Mouse (Mus musculus) lung, embryonic 15.5 days (tissue): ENCODE data around the gene Cpne5. TPM values are rescaled to one million over a fixed set of nuclear protein-coding genes. Genes with fewer than 3 reads are reported as not detected.

ENCODE experiments used
- ATAC-seq: fragments of 200-750 bp; cut with Nextera tagmentation; 2 replicates; pipeline ENCODE4 v1.8.0; 2017; ENCODE audit warnings: moderate number of reproducible peaks, borderline replicate concordance; ENCODE audit not compliant: low FRiP score, low TSS enrichment; ENCODE audit errors: extremely low read depth
- H3K27ac ChIP-seq: fragments of 300-500 bp; sonication (generic); 2 replicates; pipeline ENCODE4 v1.5.1; 2015; ENCODE audit warnings: moderate library complexity, mild to moderate bottlenecking, inconsistent platforms
- H3K27me3 ChIP-seq: fragments of 300-500 bp; sonication (generic); 2 replicates; pipeline ENCODE4 v1.6.1; 2015; ENCODE audit warnings: inconsistent platforms
- H3K36me3 ChIP-seq: fragments of 300-500 bp; sonication (generic); 2 replicates; pipeline ENCODE4 v1.6.1; 2015; ENCODE audit warnings: inconsistent platforms
- H3K4me1 ChIP-seq: fragments of 300-500 bp; sonication (generic); 2 replicates; pipeline ENCODE4 v1.6.1; 2015; ENCODE audit warnings: inconsistent platforms
- H3K4me2 ChIP-seq: fragments of 300-500 bp; sonication (generic); 2 replicates; pipeline ENCODE4 v1.6.1; 2015; ENCODE audit warnings: inconsistent platforms, mild to moderate bottlenecking, moderate library complexity
- H3K4me3 ChIP-seq: fragments of 300-500 bp; sonication (generic); 2 replicates; pipeline ENCODE4 v1.5.1; 2015; ENCODE audit warnings: mild to moderate bottlenecking, inconsistent platforms
- H3K9ac ChIP-seq: fragments of 300-500 bp; sonication (generic); 2 replicates; pipeline ENCODE4 v1.6.1; 2015; ENCODE audit warnings: inconsistent platforms
- H3K9me3 ChIP-seq: fragments of 300-500 bp; sonication (generic); 2 replicates; pipeline ENCODE4 v1.6.1; 2016; ENCODE audit warnings: inconsistent platforms
- WGBS: fragments of 180-500 bp; shearing (Covaris S2); methylation state at CpG from one replicate; pipeline ENCODE4 v1.1.7; 2015; 5-methylcytosine and 5-hydroxymethylcytosine counted together
- polyA plus RNA-seq: library from polyadenylated mRNA; unstranded; fragments of >200 nt; fragmentation: Nextera tagmentation; extraction: Ambion mirVana; gene quantifications from 2 replicates; pipeline ENCODE4 v1.2.1, GENCODE M21; 2015

Gene Cpne5
- polyA plus RNA-seq, 1 experiment from 2014 or later: 5.1 TPM

DNA sequence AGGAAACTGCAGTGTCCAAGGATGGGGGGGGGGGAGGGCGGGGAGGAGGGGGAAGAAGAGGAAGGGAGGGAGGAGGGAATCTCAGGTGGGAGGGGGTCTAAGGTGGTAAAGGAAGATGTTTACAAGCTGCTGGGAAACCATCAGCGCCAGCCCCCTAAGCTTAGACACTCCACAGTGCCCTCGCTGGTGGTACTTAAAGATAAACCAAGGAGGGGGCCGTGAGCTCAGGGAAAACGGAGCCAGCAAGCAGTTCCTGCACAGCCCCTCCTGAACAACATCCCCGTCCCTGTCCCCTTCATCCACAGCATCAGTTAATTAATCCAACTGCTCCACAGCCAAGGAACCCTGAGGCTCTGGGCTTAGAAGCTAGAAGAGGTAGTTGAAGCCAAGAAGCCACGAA, 38.1 kb downstream of the Cpne5 start:
- H3K4me3 ChIP-seq: no peak overlapping the region
- peaks cover 11% of the 10 kb centered on the region; the same call in 1 of the 2 replicates for H3K4me1 ChIP-seq
- H3K9me3 ChIP-seq: no peaks in the 10 kb centered on the region
- no peaks in the 10 kb centered on the region for H3K36me3 ChIP-seq
- no peak overlapping the region for H3K27ac ChIP-seq
- no peak overlapping the region for H3K4me2 ChIP-seq
- no peak overlapping the region for H3K9ac ChIP-seq
- WGBS: 25% methylated on average over 6 of the region's 7 CpGs
- ATAC-seq: no peak
- no peaks in the 10 kb centered on the region for H3K27me3 ChIP-seq

DNA sequence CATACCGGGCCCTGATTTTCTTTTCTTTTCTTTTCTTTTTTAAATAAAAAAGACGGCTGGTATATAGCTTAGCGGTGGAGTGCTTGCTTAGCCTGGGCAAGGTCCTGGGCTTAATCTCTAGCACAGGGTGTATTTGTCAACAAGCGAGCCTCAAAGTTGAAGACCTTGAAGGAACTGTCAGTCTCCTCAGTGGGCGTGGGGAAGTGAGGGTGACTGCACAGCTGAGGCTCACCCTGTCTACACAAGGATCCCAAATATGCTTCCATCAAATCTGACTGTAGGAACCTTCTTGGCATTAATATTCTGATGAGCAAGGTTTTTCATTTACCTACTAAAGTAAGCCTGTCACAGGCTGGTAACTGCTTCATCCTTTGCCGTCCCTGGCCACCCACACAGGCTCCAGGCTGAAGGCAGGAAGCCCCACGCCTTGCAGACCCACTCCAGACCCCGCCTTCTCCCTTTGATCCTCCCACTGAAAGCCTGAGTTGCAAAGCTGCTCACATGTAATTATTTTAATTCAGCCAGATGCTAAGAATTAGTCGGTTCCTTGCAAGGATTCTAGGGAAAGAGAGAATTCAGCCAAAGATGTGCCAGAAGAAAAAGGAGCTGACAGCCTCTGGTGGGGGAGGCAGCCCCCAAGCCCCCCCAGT, 38.7 kb downstream of the Cpne5 start:
- Histone ChIP-seq H3K27ac (no peak overlapping the region), H3K36me3 (no peaks in the 10 kb centered on the region)
- no peak for ATAC-seq

GRCm38 (mm10) chr17:29195579-29195978, 42.4 kb downstream of the Cpne5 start:
- Histone ChIP-seq H3K9ac (no peak overlapping the region), H3K27me3 (no peaks in the 10 kb centered on the region), H3K4me3 (no peak overlapping the region), H3K4me1 (peaks cover 11% of the 10 kb centered on the region; the same call in 1 of the 2 replicates), H3K9me3 (no peaks in the 10 kb centered on the region), H3K27ac (no peak overlapping the region), H3K4me2 (no peak overlapping the region), H3K36me3 (no peaks in the 10 kb centered on the region)
- ATAC-seq: no peak
- WGBS: 45% methylated on average over 4 of the region's 4 CpGs

More for the DNA sequence above, 38.7 kb downstream of the Cpne5 start:
- Histone ChIP-seq H3K27me3 (no peaks in the 10 kb centered on the region), H3K9me3 (no peaks in the 10 kb centered on the region), H3K4me2 (no peak overlapping the region), H3K9ac (no peak overlapping the region), H3K4me3 (no peak overlapping the region), H3K4me1 (peaks cover 11% of the 10 kb centered on the region; the same call in 1 of the 2 replicates)
- 15% methylated on average over 9 of the region's 9 CpGs for WGBS

GRCm38 (mm10) chr17:29188989-29189388, 49.0 kb downstream of the Cpne5 start:
- H3K36me3 ChIP-seq: no peaks in the 10 kb centered on the region
- ATAC-seq: no peak
- H3K4me1 ChIP-seq: peaks cover 33% of the 10 kb centered on the region
- no peak overlapping the region for H3K9ac ChIP-seq
- H3K4me3 ChIP-seq: no peak overlapping the region
- 0 out of 2 replicates have a peak, but pooled peaks cover 6% of the 10 kb centered on the region for H3K27me3 ChIP-seq
- H3K27ac ChIP-seq: no peak overlapping the region
- H3K9me3 ChIP-seq: no peaks in the 10 kb centered on the region
- peak overlapping the region; percentile 33 for H3K4me2 ChIP-seq
- 11% methylated on average over 11 of the region's 12 CpGs for WGBS

DNA sequence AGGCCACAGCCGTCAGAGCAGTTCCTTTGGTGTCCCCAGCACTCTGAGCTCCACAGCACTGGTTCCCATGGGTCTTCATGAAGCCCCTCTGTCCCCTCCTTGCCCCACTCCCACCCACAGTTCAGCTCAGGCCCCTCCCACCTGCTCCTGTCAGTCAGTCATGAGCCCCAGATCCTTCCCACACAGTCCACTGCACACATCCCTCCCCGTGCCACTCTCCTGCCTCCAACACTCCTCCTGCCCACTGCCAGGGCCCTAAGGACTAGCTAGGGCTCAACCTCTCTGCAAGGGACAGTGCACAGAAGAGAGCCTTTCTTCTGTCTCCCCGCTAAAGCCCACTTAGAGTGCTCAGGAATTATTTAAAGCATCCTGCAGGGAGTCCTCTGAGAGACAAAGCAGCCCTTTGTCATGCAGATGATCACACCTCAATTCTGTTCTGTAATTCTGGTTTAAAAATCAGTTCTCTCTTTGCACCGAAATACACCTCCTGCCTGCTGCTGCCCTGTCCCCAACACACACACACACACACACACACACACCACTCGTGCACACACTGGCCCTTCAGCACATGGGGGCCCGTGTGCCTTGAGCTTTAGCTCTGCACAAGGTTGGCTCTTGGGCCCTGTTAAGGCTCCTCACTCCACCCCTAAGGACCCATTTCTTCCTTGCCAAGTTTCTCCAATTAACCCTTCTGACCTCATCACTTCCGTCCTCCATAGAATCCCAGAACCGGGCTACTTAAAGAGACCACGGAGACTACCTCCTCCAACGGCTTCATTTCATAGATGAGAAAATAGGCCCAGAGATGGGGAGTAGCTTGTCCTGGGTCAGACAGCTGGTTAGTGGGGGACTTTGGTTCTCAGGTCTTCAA, 50.7 kb downstream of the Cpne5 start:
- Histone ChIP-seq H3K4me3 (no peak overlapping the region), H3K9ac (no peak overlapping the region), H3K4me2 (no peak overlapping the region), H3K27ac (no peak overlapping the region), H3K4me1 (peaks cover 33% of the 10 kb centered on the region), H3K9me3 (no peaks in the 10 kb centered on the region), H3K36me3 (no peaks in the 10 kb centered on the region), H3K27me3 (0 out of 2 replicates have a peak, but pooled peaks cover 6% of the 10 kb centered on the region)
- WGBS: 31% methylated on average over 10 of the region's 10 CpGs
- no peak for ATAC-seq

DNA sequence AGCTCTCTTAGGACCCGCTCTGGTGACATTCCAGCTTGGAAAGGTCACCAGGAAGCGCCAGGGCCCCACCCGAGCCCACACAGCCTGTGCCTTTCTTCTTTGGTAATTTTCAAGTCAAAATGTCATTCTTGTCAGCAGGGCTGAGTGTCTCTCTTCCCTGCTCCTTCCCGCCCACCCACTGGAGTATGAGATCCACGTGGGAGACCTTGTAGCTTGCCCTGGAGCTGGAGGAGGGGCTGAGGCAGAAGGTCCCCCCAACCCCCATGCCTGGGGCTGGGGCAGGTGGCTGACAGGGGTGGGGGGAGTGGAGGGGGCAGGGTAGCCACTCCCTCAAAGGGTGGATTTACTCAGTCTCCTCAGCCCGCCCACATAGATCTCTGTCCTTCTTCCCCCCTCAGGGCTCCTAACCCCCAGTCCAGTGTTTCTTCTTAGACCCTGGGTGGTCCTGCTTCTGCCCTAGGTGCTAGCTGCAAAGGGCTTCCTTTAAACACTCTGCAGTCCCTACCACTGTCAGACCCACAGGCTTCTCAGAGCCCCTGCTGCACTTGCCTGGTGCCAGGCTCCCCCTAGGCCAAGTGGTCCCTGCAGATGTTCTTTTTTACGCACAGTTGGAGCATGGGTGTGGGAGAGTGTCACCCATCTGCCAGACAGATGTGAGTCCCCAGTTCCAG, 52.5 kb downstream of the Cpne5 start:
- H3K9me3 ChIP-seq: no peaks in the 10 kb centered on the region
- no peak overlapping the region for H3K9ac ChIP-seq
- H3K4me2 ChIP-seq: no peak overlapping the region
- no peak overlapping the region for H3K27ac ChIP-seq
- H3K4me1 ChIP-seq: peaks cover 43% of the 10 kb centered on the region
- WGBS: 37% methylated on average over 7 of the region's 7 CpGs
- no peaks in the 10 kb centered on the region for H3K36me3 ChIP-seq
- no peak overlapping the region for H3K4me3 ChIP-seq
- 0 out of 2 replicates have a peak, but pooled peaks cover 6% of the 10 kb centered on the region for H3K27me3 ChIP-seq
- ATAC-seq: peak; percentile 16; the same call in 1 of the 2 replicates

DNA sequence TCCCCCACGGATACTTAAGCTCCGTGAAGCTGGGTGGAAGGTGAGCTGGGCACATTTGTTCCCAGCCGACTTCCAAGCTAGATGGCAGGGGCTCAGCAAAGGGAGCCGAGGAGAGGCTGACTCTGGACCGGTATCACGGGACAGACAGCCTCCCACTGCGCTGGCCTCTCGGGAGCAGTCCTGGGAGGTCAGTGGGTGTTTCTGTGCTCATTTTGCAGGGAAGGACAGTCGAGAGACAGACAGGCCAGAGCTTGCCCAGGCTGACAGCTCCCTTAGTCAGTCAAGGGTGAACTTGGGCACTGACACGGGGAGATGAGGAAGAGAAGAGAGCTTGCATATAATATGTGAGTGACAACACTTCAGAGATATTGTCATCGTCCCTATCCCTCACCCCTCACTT, 54.8 kb downstream of the Cpne5 start:
- no peak overlapping the region for H3K27ac ChIP-seq
- H3K9me3 ChIP-seq: no peaks in the 10 kb centered on the region
- no peak overlapping the region for H3K4me2 ChIP-seq
- no peak overlapping the region for H3K4me3 ChIP-seq
- H3K27me3 ChIP-seq: no peaks in the 10 kb centered on the region
- H3K4me1 ChIP-seq: peaks cover 33% of the 10 kb centered on the region
- no peak for ATAC-seq
- H3K36me3 ChIP-seq: no peaks in the 10 kb centered on the region
- no peak overlapping the region for H3K9ac ChIP-seq
- WGBS: 54% methylated on average over 11 of the region's 11 CpGs

GRCm38 (mm10) chr17:29181751-29182150, 56.2 kb downstream of the Cpne5 start:
- WGBS: 57% methylated on average over 5 of the region's 5 CpGs
- no peak overlapping the region for H3K4me2 ChIP-seq
- no peak for ATAC-seq

DNA sequence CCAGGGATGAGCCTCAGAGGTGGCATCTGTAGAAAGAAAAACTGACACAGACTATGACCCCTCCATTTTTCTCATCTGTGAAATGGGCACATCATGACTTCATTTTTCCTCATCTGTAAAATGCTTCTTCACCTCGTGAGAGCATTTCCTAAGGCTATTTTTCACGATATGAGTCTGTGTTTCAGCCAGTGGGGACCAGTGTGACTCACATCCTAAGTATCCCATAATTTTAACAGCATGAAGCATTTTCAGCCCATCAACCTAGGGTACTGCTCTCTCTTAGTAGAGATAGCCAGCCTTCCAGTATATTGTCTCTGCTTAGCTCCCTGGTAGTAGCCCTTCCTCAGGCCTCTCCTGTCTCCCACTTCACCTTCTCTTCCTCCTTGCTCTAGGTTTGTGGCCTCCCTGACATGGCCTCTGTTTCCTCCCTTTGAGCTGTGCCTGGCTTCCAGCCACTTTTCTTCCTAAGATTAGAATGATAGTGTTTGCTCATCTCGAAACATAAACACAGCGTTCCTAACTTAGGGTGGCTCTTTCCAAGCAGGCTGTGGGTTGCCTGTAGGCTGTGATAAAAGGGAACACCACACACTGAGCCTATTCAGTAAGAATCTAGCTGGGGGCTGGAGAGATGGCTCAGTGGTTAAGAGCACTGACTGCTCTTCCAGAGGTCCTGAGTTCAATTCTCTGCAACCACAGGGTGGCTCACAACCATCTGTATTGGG, 57.4 kb downstream of the Cpne5 start:
- 32% methylated on average over 4 of the region's 4 CpGs for WGBS
- H3K9ac ChIP-seq: no peak overlapping the region
- H3K27me3 ChIP-seq: no peaks in the 10 kb centered on the region
- no peak overlapping the region for H3K27ac ChIP-seq
- H3K4me2 ChIP-seq: no peak overlapping the region
- peaks cover 23% of the 10 kb centered on the region for H3K4me1 ChIP-seq
- H3K36me3 ChIP-seq: no peaks in the 10 kb centered on the region
- H3K9me3 ChIP-seq: no peaks in the 10 kb centered on the region
- no peak overlapping the region for H3K4me3 ChIP-seq
- no peak; the same call in 1 of the 2 replicates for ATAC-seq

More at GRCm38 (mm10) chr17:29181751-29182150, 56.2 kb downstream of the Cpne5 start:
- H3K27ac ChIP-seq: no peak overlapping the region
- no peaks in the 10 kb centered on the region for H3K27me3 ChIP-seq
- no peaks in the 10 kb centered on the region for H3K9me3 ChIP-seq
- H3K9ac ChIP-seq: no peak overlapping the region
- H3K4me3 ChIP-seq: no peak overlapping the region
- peaks cover 23% of the 10 kb centered on the region for H3K4me1 ChIP-seq
- H3K36me3 ChIP-seq: no peaks in the 10 kb centered on the region

DNA sequence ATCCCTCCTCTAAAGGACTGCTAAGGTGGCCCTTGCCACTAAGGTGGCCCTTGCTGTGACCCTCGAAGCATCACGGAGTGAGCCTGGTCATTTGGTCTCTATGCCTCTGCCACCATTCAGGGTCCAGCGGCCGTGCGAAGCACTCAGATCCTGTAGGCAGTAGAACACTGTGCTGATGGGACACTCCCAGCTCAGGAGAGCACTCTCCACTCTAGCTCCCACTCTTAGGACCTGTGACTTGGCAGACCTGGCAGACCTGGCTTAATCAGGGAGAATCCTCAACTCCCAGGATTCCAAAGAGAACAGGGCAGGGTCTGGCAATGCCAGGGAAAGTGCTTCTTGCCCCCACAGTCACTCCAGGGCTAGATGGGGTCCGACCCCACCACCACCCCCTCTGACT, 58.0 kb downstream of the Cpne5 start:
- Histone ChIP-seq H3K4me1 (peaks cover 17% of the 10 kb centered on the region), H3K9me3 (no peaks in the 10 kb centered on the region), H3K9ac (no peak overlapping the region), H3K4me2 (no peak overlapping the region), H3K36me3 (no peaks in the 10 kb centered on the region), H3K27ac (no peak overlapping the region), H3K4me3 (no peak overlapping the region), H3K27me3 (no peaks in the 10 kb centered on the region)
- ATAC-seq: no peak
- WGBS: 82% methylated on average over 6 of the region's 6 CpGs

DNA sequence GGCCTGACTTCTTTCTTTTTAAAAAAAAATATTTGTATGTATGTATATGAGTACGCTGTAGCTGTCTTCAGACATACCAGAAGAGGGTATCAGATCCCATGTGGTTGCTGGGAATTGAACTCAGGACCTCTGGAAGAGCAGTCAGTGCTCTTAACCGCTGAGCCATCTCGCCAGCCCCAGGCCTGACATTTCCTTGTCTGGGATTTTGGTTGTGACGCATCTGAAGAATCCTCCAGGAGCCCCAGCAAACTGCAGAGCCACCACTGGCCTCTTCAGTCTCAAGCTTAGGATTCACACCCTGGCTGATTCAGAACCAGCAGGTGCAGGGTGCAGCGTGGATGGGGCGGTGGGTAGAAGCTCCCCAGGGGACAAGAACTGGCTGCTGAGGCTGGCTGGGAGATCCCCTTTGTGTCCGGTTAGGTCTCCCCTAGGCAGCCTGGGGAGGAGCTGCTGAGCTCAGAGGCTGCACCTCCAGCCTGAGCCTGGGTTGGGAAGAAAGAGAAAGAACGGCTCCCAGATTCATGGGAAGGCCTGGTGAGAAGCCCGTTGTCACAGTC, 59.4 kb downstream of the Cpne5 start:
- ATAC-seq: no peak
- no peak overlapping the region for H3K27ac ChIP-seq
- WGBS: 73% methylated on average over 9 of the region's 9 CpGs

More for the DNA sequence above, 59.4 kb downstream of the Cpne5 start:
- no peak overlapping the region for H3K4me2 ChIP-seq
- no peaks in the 10 kb centered on the region for H3K36me3 ChIP-seq
- H3K4me1 ChIP-seq: peaks cover 17% of the 10 kb centered on the region
- H3K9me3 ChIP-seq: no peaks in the 10 kb centered on the region
- H3K9ac ChIP-seq: no peak overlapping the region
- H3K27me3 ChIP-seq: no peaks in the 10 kb centered on the region
- H3K4me3 ChIP-seq: no peak overlapping the region
